Mouse (Mus musculus): ENCODE measurements around the gene Zfp367. TPM values are rescaled to one million over a fixed set of nuclear protein-coding genes. Genes with fewer than 3 reads are reported as not detected.

The Zfp367 gene
- polyA plus RNA-seq, 1 experiment from 2014 or later, result 4.6 TPM

GRCm38 (mm10) chr13:64108381-64108850, 44.6 kb downstream of the Zfp367 start:
- 10% methylated on average over 5 of the region's 5 CpGs for WGBS
- H3K36me3 ChIP-seq, result no peaks in the 10 kb centered on the region
- H3K9me3 ChIP-seq, result no peaks in the 10 kb centered on the region
- H3K9ac ChIP-seq, result no peak overlapping the region
- H3K27ac ChIP-seq (replicated peaks), result peak overlapping the region; percentile 39; the same call in 1 of the 2 replicates
- peak; percentile 62; the same call in 1 of the 2 replicates for ATAC-seq (ENCODE audit: low read depth)
- no peak overlapping the region for H3K4me3 ChIP-seq
- H3K4me1 ChIP-seq (replicated peaks), result peaks cover 23% of the 10 kb centered on the region
- peak overlapping the region; percentile 27 for H3K4me2 ChIP-seq
- no peaks in the 10 kb centered on the region for H3K27me3 ChIP-seq

GRCm38 (mm10) chr13:64107535-64107934, 45.5 kb downstream of the Zfp367 start:
- H3K4me3 ChIP-seq, result no peak overlapping the region
- H3K27me3 ChIP-seq, result no peaks in the 10 kb centered on the region
- ATAC-seq (ENCODE audit: low read depth), result peak; percentile 83
- H3K36me3 ChIP-seq, result no peaks in the 10 kb centered on the region
- no peaks in the 10 kb centered on the region for H3K9me3 ChIP-seq
- H3K4me1 ChIP-seq (replicated peaks), result peaks cover 23% of the 10 kb centered on the region
- peak overlapping the region; percentile 49; the same call in 1 of the 2 replicates for H3K9ac ChIP-seq
- H3K27ac ChIP-seq (replicated peaks), result peak overlapping the region; percentile 54
- peak overlapping the region; percentile 40 for H3K4me2 ChIP-seq
- WGBS, result 5% methylated on average over 8 of the region's 8 CpGs

GRCm38 (mm10) chr13:64107105-64107504, 45.9 kb downstream of the Zfp367 start:
- Histone ChIP-seq H3K9ac (no peak overlapping the region), H3K4me2 (no peak overlapping the region), H3K27ac (replicated peaks) (peak overlapping the region; percentile 54; the same call in 1 of the 2 replicates), H3K27me3 (no peaks in the 10 kb centered on the region), H3K4me3 (no peak overlapping the region), H3K9me3 (no peaks in the 10 kb centered on the region), H3K4me1 (replicated peaks) (peaks cover 23% of the 10 kb centered on the region), H3K36me3 (no peaks in the 10 kb centered on the region)
- WGBS, result 28% methylated on average over 3 of the region's 3 CpGs
- no peak for ATAC-seq (ENCODE audit: low read depth)

GRCm38 (mm10) chr13:64105690-64106089, 47.3 kb downstream of the Zfp367 start:
- no peak for ATAC-seq (ENCODE audit: low read depth)
- no peak overlapping the region for H3K4me3 ChIP-seq
- H3K4me1 ChIP-seq (replicated peaks), result peaks cover 23% of the 10 kb centered on the region
- H3K27me3 ChIP-seq, result no peaks in the 10 kb centered on the region
- 86% methylated on average over 3 of the region's 3 CpGs for WGBS
- H3K4me2 ChIP-seq, result no peak overlapping the region
- no peaks in the 10 kb centered on the region for H3K9me3 ChIP-seq
- no peak overlapping the region for H3K27ac ChIP-seq (replicated peaks)
- no peaks in the 10 kb centered on the region for H3K36me3 ChIP-seq
- H3K9ac ChIP-seq, result no peak overlapping the region

GRCm38 (mm10) chr13:64100186-64100585, 52.8 kb downstream of the Zfp367 start:
- no peak overlapping the region for H3K27ac ChIP-seq (replicated peaks)
- H3K4me3 ChIP-seq, result no peak overlapping the region
- H3K4me1 ChIP-seq (replicated peaks), result no peaks in the 10 kb centered on the region
- no peaks in the 10 kb centered on the region for H3K27me3 ChIP-seq
- H3K36me3 ChIP-seq, result no peaks in the 10 kb centered on the region
- no peak overlapping the region for H3K4me2 ChIP-seq
- ATAC-seq (ENCODE audit: low read depth), result peak; percentile 38; the same call in 1 of the 2 replicates
- H3K9ac ChIP-seq, result no peak overlapping the region
- no peaks in the 10 kb centered on the region for H3K9me3 ChIP-seq
- 66% methylated on average over 3 of the region's 3 CpGs for WGBS

- no peak for ATAC-seq (ENCODE audit: low read depth)
- WGBS, result 74% methylated on average over 9 of the region's 9 CpGs
- no peak overlapping the region for H3K4me3 ChIP-seq
- no peak overlapping the region for H3K4me2 ChIP-seq
- H3K36me3 ChIP-seq, result no peaks in the 10 kb centered on the region
- no peaks in the 10 kb centered on the region for H3K27me3 ChIP-seq
- H3K4me1 ChIP-seq (replicated peaks), result no peaks in the 10 kb centered on the region
- no peak overlapping the region for H3K9ac ChIP-seq
- no peaks in the 10 kb centered on the region for H3K9me3 ChIP-seq
- no peak overlapping the region for H3K27ac ChIP-seq (replicated peaks)
Measured at GRCm38 (mm10) chr13:64098992-64099391, 54.0 kb downstream of the Zfp367 start.

- ATAC-seq (ENCODE audit: low read depth), result no peak
- Histone ChIP-seq H3K36me3 (no peaks in the 10 kb centered on the region), H3K27me3 (0 out of 2 replicates have a peak, but pooled peaks cover 4% of the 10 kb centered on the region), H3K9ac (no peak overlapping the region), H3K4me3 (no peak overlapping the region), H3K27ac (replicated peaks) (no peak overlapping the region), H3K4me1 (replicated peaks) (no peaks in the 10 kb centered on the region), H3K9me3 (no peaks in the 10 kb centered on the region), H3K4me2 (no peak overlapping the region)
- WGBS, result 5% methylated on average over 1 of the region's 1 CpGs
Measured at GRCm38 (mm10) chr13:64093341-64093740, 59.7 kb downstream of the Zfp367 start.

GRCm38 (mm10) chr13:64092752-64093151, 60.2 kb downstream of the Zfp367 start:
- no peak overlapping the region for H3K4me3 ChIP-seq
- 0 out of 2 replicates have a peak, but pooled peaks have one; percentile 47 for ATAC-seq (ENCODE audit: low read depth)
- WGBS, result 80% methylated on average over 6 of the region's 6 CpGs

GRCm38 (mm10) chr13:64092141-64092540, 60.9 kb downstream of the Zfp367 start:
- Histone ChIP-seq H3K4me1 (replicated peaks) (no peaks in the 10 kb centered on the region), H3K27ac (replicated peaks) (no peak overlapping the region), H3K36me3 (no peaks in the 10 kb centered on the region), H3K27me3 (0 out of 2 replicates have a peak, but pooled peaks cover 4% of the 10 kb centered on the region), H3K9ac (no peak overlapping the region), H3K4me2 (no peak overlapping the region), H3K4me3 (no peak overlapping the region), H3K9me3 (no peaks in the 10 kb centered on the region)
- ATAC-seq (ENCODE audit: low read depth), result no peak
- 68% methylated on average over 3 of the region's 3 CpGs for WGBS

More at GRCm38 (mm10) chr13:64092752-64093151, 60.2 kb downstream of the Zfp367 start:
- no peak overlapping the region for H3K4me2 ChIP-seq
- H3K4me1 ChIP-seq (replicated peaks), result no peaks in the 10 kb centered on the region
- 0 out of 2 replicates have a peak, but pooled peaks cover 4% of the 10 kb centered on the region for H3K27me3 ChIP-seq
- no peak overlapping the region for H3K27ac ChIP-seq (replicated peaks)
- no peaks in the 10 kb centered on the region for H3K36me3 ChIP-seq
- H3K9ac ChIP-seq, result no peak overlapping the region
- no peaks in the 10 kb centered on the region for H3K9me3 ChIP-seq

- WGBS, result 60% methylated on average over 7 of the region's 7 CpGs
Measured at GRCm38 (mm10) chr13:64091006-64091405, 62.0 kb downstream of the Zfp367 start.

GRCm38 (mm10) chr13:64090278-64090677, 62.7 kb downstream of the Zfp367 start:
- no peak for ATAC-seq (ENCODE audit: low read depth)
- no peak overlapping the region for H3K4me3 ChIP-seq
- H3K27me3 ChIP-seq, result 0 out of 2 replicates have a peak, but pooled peaks cover 4% of the 10 kb centered on the region
- H3K9me3 ChIP-seq, result no peaks in the 10 kb centered on the region
- H3K9ac ChIP-seq, result no peak overlapping the region
- no peak overlapping the region for H3K4me2 ChIP-seq
- no peak overlapping the region for H3K27ac ChIP-seq (replicated peaks)
- no peaks in the 10 kb centered on the region for H3K36me3 ChIP-seq
- 80% methylated on average over 5 of the region's 5 CpGs for WGBS
- no peaks in the 10 kb centered on the region for H3K4me1 ChIP-seq (replicated peaks)

More at GRCm38 (mm10) chr13:64091006-64091405, 62.0 kb downstream of the Zfp367 start:
- no peak overlapping the region for H3K27ac ChIP-seq (replicated peaks)
- no peak overlapping the region for H3K9ac ChIP-seq
- no peak overlapping the region for H3K4me3 ChIP-seq
- no peaks in the 10 kb centered on the region for H3K4me1 ChIP-seq (replicated peaks)
- H3K36me3 ChIP-seq, result no peaks in the 10 kb centered on the region
- 0 out of 2 replicates have a peak, but pooled peaks cover 4% of the 10 kb centered on the region for H3K27me3 ChIP-seq
- no peaks in the 10 kb centered on the region for H3K9me3 ChIP-seq
- no peak for ATAC-seq (ENCODE audit: low read depth)
- no peak overlapping the region for H3K4me2 ChIP-seq

- no peak within 1 kb of the TSS for H3K9ac ChIP-seq
- no peak within 1 kb of the TSS for H3K4me3 ChIP-seq
- H3K36me3 ChIP-seq, result no peaks in the 10 kb centered on the region
- WGBS, result 80% methylated on average over 4 of the region's 4 CpGs
- H3K27me3 ChIP-seq, result 0 out of 2 replicates have a peak, but pooled peaks cover 4% of the 10 kb centered on the region
- no peak within 1 kb of the TSS for H3K27ac ChIP-seq (replicated peaks)
- ATAC-seq (ENCODE audit: low read depth), result no peak
- no peaks in the 10 kb centered on the region for H3K9me3 ChIP-seq
- no peaks in the 10 kb centered on the region for H3K4me1 ChIP-seq (replicated peaks)
- no peak within 1 kb of the TSS for H3K4me2 ChIP-seq
Measured at GRCm38 (mm10) chr13:64089130-64089529, 63.9 kb downstream of the Zfp367 start, which contains the start of gene Hsd17b3. Hsd17b3 (minus strand) TSS chr13:64089230.

GRCm38 (mm10) chr13:64088057-64088456, 64.9 kb downstream of the Zfp367 start:
- Histone ChIP-seq H3K27ac (replicated peaks) (no peak overlapping the region), H3K4me1 (replicated peaks) (no peaks in the 10 kb centered on the region), H3K9me3 (no peaks in the 10 kb centered on the region), H3K36me3 (no peaks in the 10 kb centered on the region), H3K4me2 (no peak overlapping the region), H3K27me3 (0 out of 2 replicates have a peak, but pooled peaks cover 4% of the 10 kb centered on the region), H3K9ac (no peak overlapping the region), H3K4me3 (no peak overlapping the region)
- WGBS, result 79% methylated on average over 7 of the region's 7 CpGs
- no peak for ATAC-seq (ENCODE audit: low read depth)

Data from neural tube, embryonic 13.5 days (tissue).